In genomic region chr1:185362677-185363520, GRCm38 (mm10) we compare ENCODE assay signal across 8 mouse cellular contexts. TPM values are rescaled to one million over a fixed set of nuclear protein-coding genes. Genes with fewer than 3 reads are reported as not detected.
DNase-seq lines count a peak whose midpoint lies in the region; ATAC-seq and TF ChIP-seq lines count a peak whose summit lies in the region.

Eprs (plus strand) TSS chr1:185363044.

- H3K4me2 ChIP-seq in embryonic facial prominence, embryonic 15.5 days (replicated peaks): peak within 1 kb of the TSS; percentile 59
- peak within 1 kb of the TSS; percentile 63 for H3K4me2 ChIP-seq in limb, embryonic 14.5 days (replicated peaks; ENCODE audit: low read depth, low read length, severe bottlenecking)
- H3K4me2 ChIP-seq in midbrain, postnatal 0 days (ENCODE audit: low read depth, low read length, poor library complexity, severe bottlenecking): peak within 1 kb of the TSS; percentile 69

- peak; percentile 80; the same call in 1 of the 2 replicates for TF ChIP-seq POLR2A in bone marrow, adult 2 months (IDR thresholded peaks at IDR 0.05; ENCODE audit: borderline replicate concordance, control insufficient read depth, low read depth, low read length)
- TF ChIP-seq POLR2A in limb, embryonic 14.5 days (IDR thresholded peaks at IDR 0.05; ENCODE audit: borderline replicate concordance, extremely low read depth, insufficient read depth, insufficient read length): peak; percentile 32; the same call in 1 of the 2 replicates

- under 1% methylated on average over 92 of the region's 92 CpGs for WGBS in bone marrow, adult 2 months
- WGBS in embryonic facial prominence, embryonic 15.5 days: under 1% methylated on average over 91 of the region's 92 CpGs
- under 1% methylated on average over 64 of the region's 92 CpGs for WGBS in limb, embryonic 14.5 days
- under 1% methylated on average over 53 of the region's 92 CpGs for WGBS in midbrain, postnatal 0 days

- peak within 1 kb of the TSS; percentile 91 for H3K9ac ChIP-seq in embryonic facial prominence, embryonic 15.5 days
- H3K9ac ChIP-seq in limb, embryonic 14.5 days (ENCODE audit: low read depth, low read length, severe bottlenecking): peak within 1 kb of the TSS; percentile 94
- H3K9ac ChIP-seq in midbrain, postnatal 0 days (replicated peaks; ENCODE audit: low read length, poor library complexity, severe bottlenecking): peak within 1 kb of the TSS; percentile 84

- H3K36me3 ChIP-seq in embryonic facial prominence, embryonic 15.5 days: peaks cover 9% of the 10 kb centered on the region
- peaks cover 21% of the 10 kb centered on the region for H3K36me3 ChIP-seq in limb, embryonic 14.5 days (ENCODE audit: control insufficient read depth, insufficient read depth, low read length)
- peaks cover 2% of the 10 kb centered on the region; the same call in 1 of the 2 replicates for H3K36me3 ChIP-seq in midbrain, postnatal 0 days (ENCODE audit: insufficient read depth, low read length)

- DNase-seq in 416B (ENCODE audit: low read depth): peak; percentile 99
- DNase-seq in heart, adult 8-10 months (ENCODE audit: low spot score): peak; percentile 98
- DNase-seq in kidney, adult 9 months: peak; percentile 99
- peak; percentile 99 for DNase-seq in limb, embryonic 14.5 days (ENCODE audit: low spot score)
- DNase-seq in midbrain, postnatal 0 days (ENCODE audit: low spot score): peak; percentile 99
- peak; percentile 97 to 99 for DNase-seq in spleen, postnatal 14 days (ENCODE audit: low spot score in 2 of 2)

- peak within 1 kb of the TSS; percentile 72 for H3K4me3 ChIP-seq in bone marrow, adult 2 months (replicated peaks; ENCODE audit: control insufficient read depth, low read depth, low read length)
- H3K4me3 ChIP-seq in embryonic facial prominence, embryonic 15.5 days (replicated peaks): peak within 1 kb of the TSS; percentile 99
- peak within 1 kb of the TSS; percentile 99 for H3K4me3 ChIP-seq in limb, embryonic 14.5 days (replicated peaks; ENCODE audit: low read length)
- H3K4me3 ChIP-seq in midbrain, postnatal 0 days (ENCODE audit: low read depth, low read length): peak within 1 kb of the TSS; percentile 92

- ATAC-seq in embryonic facial prominence, embryonic 15.5 days (ENCODE audit: insufficient number of reproducible peaks, low FRiP score, low TSS enrichment, low read depth): peak; percentile 97
- peak; percentile 96 for ATAC-seq in limb, embryonic 14.5 days (ENCODE audit: low FRiP score, low read depth)
- peak; percentile 97 for ATAC-seq in midbrain, postnatal 0 days (ENCODE audit: low FRiP score)

- TF ChIP-seq CTCF in bone marrow, adult 2 months (IDR thresholded peaks at IDR 0.05; ENCODE audit: control insufficient read depth, insufficient read depth, low read length): no peak
- peak; percentile 17 for TF ChIP-seq CTCF in midbrain, postnatal 0 days (IDR thresholded peaks at IDR 0.05)

- H3K27ac ChIP-seq in bone marrow, adult 2 months (ENCODE audit: control insufficient read depth, insufficient read depth, low read depth, low read length, poor library complexity): peak within 1 kb of the TSS; percentile 34
- peak within 1 kb of the TSS; percentile 95 for H3K27ac ChIP-seq in embryonic facial prominence, embryonic 15.5 days (replicated peaks)
- H3K27ac ChIP-seq in limb, embryonic 14.5 days (replicated peaks; ENCODE audit: low read depth, low read length): peak within 1 kb of the TSS; percentile 97
- H3K27ac ChIP-seq in midbrain, postnatal 0 days (ENCODE audit: low read depth, low read length): peak within 1 kb of the TSS; percentile 88

- no peaks in the 10 kb centered on the region for H3K27me3 ChIP-seq in embryonic facial prominence, embryonic 15.5 days
- H3K27me3 ChIP-seq in limb, embryonic 14.5 days (ENCODE audit: control insufficient read depth, insufficient read depth, low read length): no peaks in the 10 kb centered on the region
- no peaks in the 10 kb centered on the region for H3K27me3 ChIP-seq in midbrain, postnatal 0 days (ENCODE audit: insufficient read depth, low read length)

- H3K4me1 ChIP-seq in bone marrow, adult 2 months (ENCODE audit: control insufficient read depth, insufficient read depth, low read length): no peaks in the 10 kb centered on the region
- H3K4me1 ChIP-seq in embryonic facial prominence, embryonic 15.5 days: peaks cover 25% of the 10 kb centered on the region
- H3K4me1 ChIP-seq in limb, embryonic 14.5 days (ENCODE audit: control insufficient read depth, insufficient read depth, low read length): peaks cover 27% of the 10 kb centered on the region
- H3K4me1 ChIP-seq in midbrain, postnatal 0 days (ENCODE audit: insufficient read depth, low read length): peaks cover 10% of the 10 kb centered on the region; the same call in 1 of the 2 replicates

- H3K9me3 ChIP-seq in embryonic facial prominence, embryonic 15.5 days (replicated peaks): no peaks in the 10 kb centered on the region
- H3K9me3 ChIP-seq in limb, embryonic 14.5 days (ENCODE audit: control insufficient read depth, low read length): no peaks in the 10 kb centered on the region
- H3K9me3 ChIP-seq in midbrain, postnatal 0 days (ENCODE audit: low read length): no peaks in the 10 kb centered on the region

RNA-seq across cellular contexts. Expression of gene Eprs, which starts in this region (rescaled TPM):
- polyA plus RNA-seq in bone marrow, adult 2 months (2011; ENCODE audit: insufficient read depth, insufficient read length, low replicate concordance, missing spikeins): 14.9 and 35.7 TPM in 2 replicates
- polyA plus RNA-seq in embryonic facial prominence, embryonic 15.5 days (2015; fragmentation: Nextera tagmentation; extraction: Ambion mirVana): 144 and 145 TPM in 2 replicates
- 10 to 100 TPM; 75.6 to 98.6 (median 80.3) TPM for total RNA-seq in heart, adult 8-10 months (2022)
- 36.1 and 50.4 TPM in 2 replicates for polyA plus RNA-seq in limb, embryonic 14.5 days (2012; rRNA removed)
- 140 and 142 TPM in 2 replicates for polyA plus RNA-seq in limb, embryonic 14.5 days (2014; fragmentation: Nextera tagmentation; extraction: Ambion mirVana)
- total RNA-seq in midbrain, postnatal 0 days (2014; rRNA removed): 71.7 and 94.7 TPM in 2 replicates
- polyA plus RNA-seq in midbrain, postnatal 0 days (2015; fragmentation: Nextera tagmentation; extraction: Ambion mirVana): 109 and 119 TPM in 2 replicates

Comparison
In these comparisons a context has a peak if more than half of its experiments do, and no peak if none do; other contexts are left out.
1. Peak in every context shown above with its lines: DNase-seq, ATAC-seq, H3K4me3 ChIP-seq and H3K27ac ChIP-seq.
2. H3K27ac ChIP-seq: peak in every context shown above with its lines; median percentile 97 in limb, embryonic 14.5 days; 95 in embryonic facial prominence, embryonic 15.5 days; 88 in midbrain, postnatal 0 days; 34 in bone marrow, adult 2 months.